Mouse (Mus musculus): Measurements from ENCODE around the gene Wfdc1. TPM values are rescaled to one million over a fixed set of nuclear protein-coding genes. Genes with fewer than 3 reads are reported as not detected.

Wfdc1 gene
- total and polyA plus RNA-seq, 3 experiments = not detected

- ATAC-seq (ENCODE audit: extremely low read depth, insufficient number of reproducible peaks, low FRiP score, poor library complexity, severe bottlenecking) = no peak
- no peaks in the 10 kb centered on the region for H3K27me3 ChIP-seq (ENCODE audit: insufficient read depth, low read length)
Measured at GRCm38 (mm10) chr8:119737093-119737900, 71.1 kb downstream of the Wfdc1 start.

More at GRCm38 (mm10) chr8:119737093-119737900, 71.1 kb downstream of the Wfdc1 start:
- TF ChIP-seq GATA2 (IDR thresholded peaks at IDR 0.05; ENCODE audit: borderline replicate concordance, low read depth, low read length) = no peak
- TF ChIP-seq CTCF (IDR thresholded peaks at IDR 0.05; ENCODE audit: low read depth, low read length) = no peak
- TF ChIP-seq GATA1 (IDR thresholded peaks at IDR 0.05; ENCODE audit: borderline replicate concordance, low read length) = no peak
- TF ChIP-seq POLR2AphosphoS5 (IDR thresholded peaks at IDR 0.05; ENCODE audit: insufficient replicate concordance, low read depth, low read length) = no peak
- no peak for TF ChIP-seq TAL1 (conservative IDR thresholded peaks at IDR 0.05; ENCODE audit: low read depth, low read length)
- Histone ChIP-seq H3K36me3 (replicated peaks) (no peaks in the 10 kb centered on the region), H3K4me3 (ENCODE audit: low read depth, low read length) (no peak overlapping the region), H3K4me1 (ENCODE audit: insufficient read depth, low read depth, low read length) (no peaks in the 10 kb centered on the region), H3K9me3 (replicated peaks) (no peaks in the 10 kb centered on the region)
- DNase-seq (ENCODE audit: low spot score) = no peak

Other genes with a start within 250 kb of the Wfdc1 start
- gene Osgin1, start 232.2 kb upstream of the Wfdc1 start, total RNA-seq (2014; fragmentation: Nextera tagmentation) = not detected in 2 replicates
- gene Osgin1, start 232.2 kb upstream of the Wfdc1 start, total RNA-seq (2017) = 0.17 and 0.49 TPM in 2 replicates
- gene Osgin1, start 232.2 kb upstream of the Wfdc1 start, polyA plus RNA-seq (2012) = 0.08 and 0.10 TPM in 2 replicates
- gene Necab2, start 219.6 kb upstream of the Wfdc1 start, total RNA-seq (2014; fragmentation: Nextera tagmentation) = not detected in 2 replicates
- gene Necab2, start 219.6 kb upstream of the Wfdc1 start, total RNA-seq (2017) = 0.06 TPM in 1 of 2 replicates, not detected in the other
- gene Necab2, start 219.6 kb upstream of the Wfdc1 start, polyA plus RNA-seq (2012) = not detected in 2 replicates
- gene Slc38a8, start 164.7 kb upstream of the Wfdc1 start, total RNA-seq (2014; fragmentation: Nextera tagmentation) = not detected in 2 replicates
- gene Slc38a8, start 164.7 kb upstream of the Wfdc1 start, total RNA-seq (2017) = 0.06 and 0.11 TPM in 2 replicates
- not detected in 2 replicates for gene Slc38a8, start 164.7 kb upstream of the Wfdc1 start, polyA plus RNA-seq (2012)
- 80.9 and 98.7 TPM in 2 replicates for gene Mbtps1, start 107.6 kb upstream of the Wfdc1 start, total RNA-seq (2014; fragmentation: Nextera tagmentation)
- 37.3 and 40.2 TPM in 2 replicates for gene Mbtps1, start 107.6 kb upstream of the Wfdc1 start, total RNA-seq (2017)
- gene Mbtps1, start 107.6 kb upstream of the Wfdc1 start, polyA plus RNA-seq (2012) = 107 and 108 TPM in 2 replicates
- 19.3 and 22.7 TPM in 2 replicates for gene Hsdl1, start 91.2 kb upstream of the Wfdc1 start, total RNA-seq (2014; fragmentation: Nextera tagmentation)
- gene Hsdl1, start 91.2 kb upstream of the Wfdc1 start, total RNA-seq (2017) = 56.7 and 58.0 TPM in 2 replicates
- gene Hsdl1, start 91.2 kb upstream of the Wfdc1 start, polyA plus RNA-seq (2012) = 38.7 and 42.2 TPM in 2 replicates
- gene Dnaaf1, start 91.1 kb upstream of the Wfdc1 start, total RNA-seq (2014; fragmentation: Nextera tagmentation) = not detected in 2 replicates
- gene Dnaaf1, start 91.1 kb upstream of the Wfdc1 start, total RNA-seq (2017) = 0.11 and 0.12 TPM in 2 replicates
- gene Dnaaf1, start 91.1 kb upstream of the Wfdc1 start, polyA plus RNA-seq (2012) = 0.10 and 0.17 TPM in 2 replicates
- 6.6 and 7.1 TPM in 2 replicates for gene Taf1c, start 61.1 kb upstream of the Wfdc1 start, total RNA-seq (2014; fragmentation: Nextera tagmentation)
- gene Taf1c, start 61.1 kb upstream of the Wfdc1 start, total RNA-seq (2017) = 7.7 and 8.7 TPM in 2 replicates
- 53.2 and 65.0 TPM in 2 replicates for gene Taf1c, start 61.1 kb upstream of the Wfdc1 start, polyA plus RNA-seq (2012)
- gene Adad2, start 53.6 kb upstream of the Wfdc1 start, total RNA-seq (2014; fragmentation: Nextera tagmentation) = not detected in 2 replicates
- not detected in 2 replicates for gene Adad2, start 53.6 kb upstream of the Wfdc1 start, total RNA-seq (2017)
- gene Adad2, start 53.6 kb upstream of the Wfdc1 start, polyA plus RNA-seq (2012) = not detected in 2 replicates
- gene Kcng4, start 30.7 kb upstream of the Wfdc1 start, total RNA-seq (2014; fragmentation: Nextera tagmentation) = not detected in 2 replicates
- gene Kcng4, start 30.7 kb upstream of the Wfdc1 start, total RNA-seq (2017) = 0.11 TPM in 1 of 2 replicates, not detected in the other
- not detected in 2 replicates for gene Kcng4, start 30.7 kb upstream of the Wfdc1 start, polyA plus RNA-seq (2012)
- not detected in 2 replicates for gene Atp2c2, start 33.6 kb downstream of the Wfdc1 start, total RNA-seq (2014; fragmentation: Nextera tagmentation)
- gene Atp2c2, start 33.6 kb downstream of the Wfdc1 start, total RNA-seq (2017) = not detected in 2 replicates
- gene Atp2c2, start 33.6 kb downstream of the Wfdc1 start, polyA plus RNA-seq (2012) = not detected in 2 replicates
- 6.6 and 8.1 TPM in 2 replicates for gene Tldc1, start 112.1 kb downstream of the Wfdc1 start, total RNA-seq (2014; fragmentation: Nextera tagmentation)
- gene Tldc1, start 112.1 kb downstream of the Wfdc1 start, total RNA-seq (2017) = 10.7 TPM in 2 replicates
- 7.2 and 8.4 TPM in 2 replicates for gene Tldc1, start 112.1 kb downstream of the Wfdc1 start, polyA plus RNA-seq (2012)
- gene Cotl1, start 174.2 kb downstream of the Wfdc1 start, total RNA-seq (2014; fragmentation: Nextera tagmentation) = 13.5 and 23.9 TPM in 2 replicates
- 60.6 and 63.4 TPM in 2 replicates for gene Cotl1, start 174.2 kb downstream of the Wfdc1 start, total RNA-seq (2017)
- gene Cotl1, start 174.2 kb downstream of the Wfdc1 start, polyA plus RNA-seq (2012) = 69.2 and 72.5 TPM in 2 replicates
- 3.9 and 4.0 TPM in 2 replicates for gene Klhl36, start 195.9 kb downstream of the Wfdc1 start, total RNA-seq (2014; fragmentation: Nextera tagmentation)
- 8.7 and 9.6 TPM in 2 replicates for gene Klhl36, start 195.9 kb downstream of the Wfdc1 start, total RNA-seq (2017)
- 7.3 and 8.0 TPM in 2 replicates for gene Klhl36, start 195.9 kb downstream of the Wfdc1 start, polyA plus RNA-seq (2012)
- 108 and 110 TPM in 2 replicates for gene Usp10, start 244.0 kb downstream of the Wfdc1 start, total RNA-seq (2014; fragmentation: Nextera tagmentation)
- gene Usp10, start 244.0 kb downstream of the Wfdc1 start, total RNA-seq (2017) = 42.7 and 49.3 TPM in 2 replicates
- gene Usp10, start 244.0 kb downstream of the Wfdc1 start, polyA plus RNA-seq (2012) = 45.2 and 61.0 TPM in 2 replicates
- not detected in 2 replicates for gene Gm20388, start 244.5 kb downstream of the Wfdc1 start, total RNA-seq (2014; fragmentation: Nextera tagmentation)
- 0.05 TPM in 1 of 2 replicates, not detected in the other for gene Gm20388, start 244.5 kb downstream of the Wfdc1 start, total RNA-seq (2017)
- gene Gm20388, start 244.5 kb downstream of the Wfdc1 start, polyA plus RNA-seq (2012) = 0.02 TPM in 2 replicates

Measured in G1E (cell line).